Mouse (Mus musculus) thymus, postnatal 25 days (tissue): ENCODE results near the gene Syne4.

Experiments used
- DNase-seq: peaks from one replicate; pipeline ENCODE4 v3.0.0; 2022

The Syne4 gene

DNA sequence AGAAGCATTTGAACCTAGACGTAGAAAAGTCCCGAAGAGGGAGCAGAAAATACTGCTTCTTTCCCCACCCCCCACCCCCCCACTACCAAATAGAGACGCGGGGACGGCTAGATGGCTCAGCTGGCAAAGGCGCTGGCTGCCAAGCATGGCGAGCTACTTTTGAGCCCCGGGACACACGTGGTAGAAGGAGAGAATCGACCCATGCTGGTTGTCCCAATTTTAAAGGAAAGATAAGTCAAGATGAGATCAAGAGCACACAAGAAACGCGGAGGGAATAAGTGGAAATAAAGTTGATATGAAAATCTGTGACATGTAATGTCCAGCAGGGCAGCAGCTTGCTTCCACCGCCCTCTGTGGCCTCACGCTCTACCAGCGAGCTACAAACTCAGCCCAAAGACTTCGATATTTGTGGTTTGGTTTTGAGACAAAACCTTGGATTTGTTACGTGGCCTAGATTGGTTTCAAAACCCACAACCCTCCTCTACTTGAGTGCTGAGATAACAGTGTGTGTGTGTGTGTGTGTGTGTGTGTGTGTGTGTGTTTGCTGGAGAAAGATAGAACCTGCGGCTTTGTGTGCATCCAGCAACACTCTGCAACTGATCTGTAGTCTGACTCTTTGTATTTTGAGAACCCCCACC, 18.1 kb downstream of the Syne4 start:
- no peak for DNase-seq

DNA sequence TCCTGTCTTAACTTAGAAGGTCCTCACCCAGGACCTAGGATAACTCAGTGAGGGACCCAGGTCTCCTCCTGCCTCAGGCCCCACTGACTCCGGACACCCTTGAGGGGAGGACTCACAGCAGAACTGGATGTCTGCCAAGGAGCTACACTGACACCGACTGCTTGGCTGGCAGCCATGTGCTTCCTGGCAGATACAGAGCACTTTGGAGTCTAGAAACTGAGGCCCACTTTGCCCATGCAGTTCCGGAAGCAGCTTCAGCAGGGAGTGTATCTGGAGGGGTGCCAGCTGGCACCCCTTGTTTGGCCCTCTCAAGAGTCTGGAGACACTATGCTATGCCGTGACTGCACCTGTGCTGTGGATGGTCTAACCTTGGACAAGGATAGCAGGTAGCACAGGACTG, 18.8 kb downstream of the Syne4 start:
- DNase-seq, result peak; percentile 51

DNA sequence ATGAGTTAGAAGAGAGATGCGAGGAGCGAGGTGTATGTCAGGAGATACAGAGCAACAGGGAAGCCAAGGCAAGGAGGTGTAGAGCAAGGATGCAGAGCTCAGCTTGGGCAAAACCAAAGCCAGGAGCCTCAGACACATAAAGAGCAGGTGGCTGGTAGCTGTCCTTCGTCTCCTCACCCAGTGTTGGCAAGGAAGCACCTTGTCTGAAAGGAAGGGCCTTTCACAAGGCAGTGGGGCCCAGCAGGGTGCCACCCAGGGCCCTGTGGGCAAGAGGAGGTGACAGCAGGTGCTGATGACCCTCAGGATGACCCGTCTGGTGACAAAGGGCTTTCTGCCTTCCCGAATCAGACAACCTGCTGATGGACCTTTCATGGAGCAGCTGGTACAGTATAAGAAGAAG, 20.0 kb downstream of the Syne4 start:
- DNase-seq, result no peak

DNA sequence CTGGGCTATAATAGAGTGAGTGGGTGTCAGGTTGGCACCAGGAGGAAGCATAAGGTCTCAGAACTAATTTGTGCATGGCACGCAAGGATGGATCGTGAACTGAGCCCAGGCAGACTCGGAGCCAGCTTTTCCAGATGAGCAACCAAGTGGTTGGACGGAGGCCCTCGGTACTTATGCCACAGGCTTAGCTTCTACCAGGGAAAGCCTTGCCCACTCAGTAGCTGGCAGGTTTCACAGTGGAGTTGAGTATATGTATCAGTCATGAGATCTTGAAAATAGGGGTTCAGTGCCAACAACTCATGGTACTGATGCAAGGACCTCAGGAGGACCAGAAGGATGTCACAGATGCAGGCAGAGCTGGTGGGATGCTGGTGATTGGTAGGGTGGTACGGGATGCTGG, 21.1 kb downstream of the Syne4 start:
- DNase-seq, result no peak

DNA sequence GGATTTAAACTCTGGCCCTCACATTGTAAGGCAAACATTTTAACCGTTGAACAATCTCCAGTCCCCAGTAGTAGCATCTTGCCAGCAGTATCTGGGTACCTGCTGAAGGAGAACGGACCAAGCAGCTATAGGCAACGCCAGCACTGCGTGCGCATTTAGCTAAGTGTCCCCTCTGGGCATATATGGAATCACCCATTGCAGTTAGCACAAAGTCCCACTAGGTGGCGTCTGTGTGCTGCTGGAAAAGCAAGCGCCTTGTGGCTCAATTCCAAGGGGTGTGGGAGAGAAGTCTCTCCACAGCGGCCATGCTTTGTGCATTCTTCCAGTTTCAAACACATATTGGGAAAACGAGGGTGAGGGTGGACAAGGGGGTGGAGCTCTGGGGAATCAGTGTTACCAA, 21.8 kb downstream of the Syne4 start:
- DNase-seq, result peak; percentile 71

DNA sequence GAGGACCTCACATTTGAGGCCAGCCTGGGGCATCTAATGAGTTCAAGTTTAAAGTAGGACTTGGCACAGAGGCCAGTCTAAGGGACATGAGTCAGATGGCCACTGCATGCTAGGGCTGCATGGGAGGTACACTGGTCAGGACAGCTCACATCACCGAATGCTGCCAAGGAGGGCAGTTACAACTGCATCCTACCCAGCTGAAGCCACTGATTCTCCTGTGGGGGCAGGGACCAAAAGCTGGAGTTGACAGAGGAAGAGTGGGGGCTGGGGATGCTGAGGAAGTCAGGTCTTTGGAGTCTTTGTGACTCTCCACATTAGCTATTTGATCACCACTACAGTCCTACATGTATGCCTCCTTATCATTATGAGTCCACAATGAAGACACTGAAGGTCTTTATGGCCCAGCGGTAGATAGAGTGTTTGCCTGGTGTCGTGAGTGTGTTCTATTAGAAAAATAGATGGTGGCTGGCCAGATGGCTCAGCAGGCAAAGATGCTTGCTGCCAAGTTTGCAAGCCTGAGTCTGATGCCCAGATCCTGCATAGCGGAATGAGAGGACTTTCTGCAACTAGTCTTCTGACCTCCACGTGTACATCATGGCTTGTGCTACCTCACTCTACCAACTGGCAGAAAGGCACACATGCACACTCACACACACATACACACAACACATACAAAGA, 25.0 kb downstream of the Syne4 start:
- DNase-seq, result no peak

DNA sequence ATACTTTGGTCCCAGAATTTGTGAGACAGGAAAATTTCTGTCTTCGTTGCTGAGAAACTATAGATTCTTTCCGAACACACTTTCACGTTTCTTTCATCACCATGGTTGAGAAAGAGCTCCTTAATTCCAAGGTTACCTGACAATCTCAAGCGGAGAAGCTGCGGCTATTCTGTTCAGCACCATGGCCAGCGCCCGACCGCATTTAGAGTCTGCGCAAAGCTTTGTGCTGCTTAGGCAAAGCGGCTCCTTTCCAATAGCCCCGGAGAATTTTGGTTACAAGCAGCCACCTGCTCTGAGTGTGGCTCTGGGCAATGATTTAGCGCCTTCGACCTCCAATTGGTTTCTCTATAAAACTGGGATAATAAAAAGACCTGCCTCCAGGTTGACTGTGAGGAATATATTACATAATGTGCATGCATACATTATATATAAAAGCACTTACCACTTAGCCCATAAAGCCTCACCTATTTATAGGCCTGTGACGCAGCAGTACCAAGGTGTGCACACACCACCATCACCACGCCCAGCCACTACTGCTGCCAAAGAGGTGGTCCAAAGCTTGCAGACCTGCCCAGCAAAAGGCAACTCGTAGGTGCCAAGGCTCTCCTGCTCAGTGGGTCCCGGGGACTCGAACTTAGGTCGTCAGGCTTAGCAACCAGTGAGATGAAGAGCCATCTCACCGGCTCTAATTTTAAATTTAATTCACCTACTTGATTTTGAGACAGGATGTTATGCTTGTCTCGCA, 32.2 kb downstream of the Syne4 start:
- DNase-seq, result peak; percentile 66

DNA sequence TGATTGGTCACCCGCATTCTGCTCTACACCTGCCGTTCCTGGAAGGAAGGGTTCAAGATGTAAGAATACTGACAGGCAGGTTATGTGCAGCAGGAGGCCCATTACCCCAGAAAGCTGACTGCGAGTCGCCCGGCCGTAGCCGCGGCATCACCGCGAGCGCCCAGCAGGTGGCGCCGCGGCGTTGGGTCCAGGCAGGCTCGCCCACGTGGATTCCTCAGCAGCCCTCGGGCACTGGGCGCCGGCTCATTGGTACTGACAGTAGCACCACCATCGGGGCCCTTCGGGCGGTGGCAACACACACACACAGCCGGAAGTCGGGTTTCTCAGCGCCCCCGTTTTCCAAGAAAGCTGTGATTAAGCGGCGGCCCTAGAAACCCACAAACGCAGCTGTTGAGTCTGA, 33.2 kb downstream of the Syne4 start:
- peak; percentile 68 for DNase-seq

DNA sequence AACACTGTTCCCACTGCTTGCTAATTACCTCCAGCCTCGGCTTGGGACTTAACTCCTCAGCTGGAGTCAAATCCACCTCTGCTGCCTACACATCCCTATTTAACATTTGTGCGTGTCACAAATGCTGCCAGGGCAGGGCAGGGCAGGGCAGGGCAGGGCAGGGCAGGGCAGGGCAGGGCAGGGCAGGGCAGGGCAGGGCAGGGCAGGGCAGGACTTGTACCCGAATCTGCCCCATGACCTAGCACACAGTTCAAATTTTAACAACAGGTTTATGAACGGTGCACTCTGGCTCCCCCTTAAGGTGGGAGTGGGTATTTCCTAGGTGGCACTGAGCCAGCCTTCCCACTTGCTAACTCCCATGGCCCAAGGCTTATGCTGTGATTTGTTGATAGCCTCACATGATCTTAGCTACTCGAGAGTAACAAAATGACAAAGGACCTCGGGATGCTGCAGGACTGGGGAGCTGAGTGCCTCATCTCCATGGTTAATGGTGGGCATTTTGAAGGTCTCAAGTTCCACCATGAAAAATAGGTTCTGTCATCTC, 38.7 kb downstream of the Syne4 start:
- DNase-seq, result peak; percentile 63

DNA sequence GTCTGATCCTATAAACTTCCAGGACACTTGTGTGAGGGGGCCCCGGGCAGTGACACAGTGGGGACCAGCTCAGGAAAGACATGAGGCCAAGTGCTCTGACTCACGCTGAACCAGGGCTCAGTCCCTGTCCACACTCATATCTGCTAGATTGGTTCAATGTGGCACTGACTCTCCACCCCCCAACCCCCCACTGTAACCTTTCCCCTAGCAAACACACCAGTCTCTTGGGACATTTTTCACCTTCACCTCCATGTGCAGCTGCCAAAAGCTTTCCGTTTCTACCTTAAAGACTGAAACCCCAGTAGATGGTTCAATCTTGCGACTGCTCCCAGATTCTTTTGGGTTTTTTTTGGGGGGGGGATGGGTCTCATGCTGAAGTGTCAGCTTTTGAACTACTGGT, 39.5 kb downstream of the Syne4 start:
- DNase-seq, result no peak

DNA sequence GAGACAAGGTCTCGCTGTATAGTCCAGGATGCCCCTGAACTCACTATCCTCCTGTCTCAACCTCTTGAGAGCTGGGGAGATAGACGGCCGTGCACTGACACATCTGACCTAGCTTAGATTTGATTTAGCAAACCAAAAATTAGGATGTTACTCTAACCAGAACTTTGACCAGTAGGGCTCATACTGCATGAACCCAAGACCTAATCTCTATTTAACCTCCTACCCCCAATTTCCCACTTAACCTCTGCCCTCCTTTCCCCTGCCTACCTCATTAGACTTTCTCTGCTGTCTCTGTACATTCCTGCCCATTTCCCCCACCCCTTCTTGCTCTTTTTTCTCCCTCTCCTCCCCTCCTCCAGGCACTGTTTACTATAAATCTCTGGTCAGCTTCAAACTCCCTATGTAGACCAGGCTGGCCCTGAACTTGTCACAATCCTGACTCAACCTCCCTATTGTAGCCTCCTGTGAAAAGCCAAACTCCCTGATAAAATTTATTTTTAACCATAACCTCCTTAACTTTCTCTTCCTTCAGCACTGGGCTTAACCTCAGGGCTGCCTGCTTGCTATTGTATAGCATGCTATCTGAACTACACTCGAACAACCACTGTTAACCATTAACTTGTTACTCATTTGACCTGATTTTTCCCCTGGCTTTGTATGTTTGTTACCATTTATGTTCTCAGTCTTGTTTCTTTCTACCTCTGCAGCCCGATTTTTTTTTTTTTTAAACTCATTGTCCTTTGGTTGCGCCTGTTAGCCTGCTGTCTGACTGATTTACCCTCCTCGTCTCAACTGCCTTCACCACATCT, 44.0 kb downstream of the Syne4 start:
- no peak for DNase-seq

DNA sequence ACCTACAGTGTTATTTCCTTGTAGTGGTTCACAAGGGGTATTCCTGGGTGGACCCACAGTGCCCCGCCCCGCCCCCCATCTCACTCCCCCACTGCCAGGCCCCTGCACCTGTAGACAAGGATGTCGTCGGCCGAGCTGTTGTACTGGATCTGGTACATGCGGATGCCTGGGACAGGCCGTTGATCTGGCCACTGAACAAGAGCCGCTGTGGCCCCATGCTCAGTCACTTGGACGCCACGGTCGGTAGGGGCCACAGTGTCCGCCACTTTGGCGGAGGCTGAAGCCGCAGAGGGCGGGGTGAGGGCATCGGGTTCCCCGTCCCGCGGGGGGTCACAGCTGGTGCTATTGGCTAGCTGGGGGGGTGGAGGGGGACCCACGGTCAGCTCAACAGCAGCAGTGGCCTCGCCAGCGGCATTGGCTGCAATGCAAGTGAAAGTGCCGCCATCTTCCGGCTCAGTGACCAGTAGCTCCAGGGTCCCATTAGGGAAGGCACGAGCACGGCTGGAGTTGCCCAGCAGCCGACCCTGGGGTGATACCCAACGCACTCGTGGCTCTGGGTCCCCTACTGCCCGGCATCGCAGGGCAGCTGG, 44.8 kb downstream of the Syne4 start:
- DNase-seq, result no peak

DNA sequence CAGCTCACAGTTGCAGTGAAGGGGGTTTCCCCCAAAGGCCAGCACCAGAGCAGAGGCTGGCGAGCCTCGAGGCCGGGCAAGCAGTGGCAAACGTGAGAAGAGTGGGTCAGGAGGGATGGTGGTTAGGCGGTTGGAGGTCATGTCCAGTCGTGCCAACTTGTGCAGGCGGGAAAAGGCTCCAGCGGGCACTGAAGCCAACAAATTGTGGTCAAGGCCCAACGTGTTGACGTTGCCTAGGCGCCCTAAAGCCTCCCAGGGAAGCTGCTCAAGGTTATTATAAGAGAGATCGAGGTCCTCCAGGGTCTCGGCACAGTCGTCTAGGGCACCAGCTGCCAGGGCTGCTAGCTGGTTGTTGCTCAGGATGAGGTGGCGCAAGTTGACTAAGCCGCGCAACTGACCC, 45.4 kb downstream of the Syne4 start:
- no peak for DNase-seq

DNA sequence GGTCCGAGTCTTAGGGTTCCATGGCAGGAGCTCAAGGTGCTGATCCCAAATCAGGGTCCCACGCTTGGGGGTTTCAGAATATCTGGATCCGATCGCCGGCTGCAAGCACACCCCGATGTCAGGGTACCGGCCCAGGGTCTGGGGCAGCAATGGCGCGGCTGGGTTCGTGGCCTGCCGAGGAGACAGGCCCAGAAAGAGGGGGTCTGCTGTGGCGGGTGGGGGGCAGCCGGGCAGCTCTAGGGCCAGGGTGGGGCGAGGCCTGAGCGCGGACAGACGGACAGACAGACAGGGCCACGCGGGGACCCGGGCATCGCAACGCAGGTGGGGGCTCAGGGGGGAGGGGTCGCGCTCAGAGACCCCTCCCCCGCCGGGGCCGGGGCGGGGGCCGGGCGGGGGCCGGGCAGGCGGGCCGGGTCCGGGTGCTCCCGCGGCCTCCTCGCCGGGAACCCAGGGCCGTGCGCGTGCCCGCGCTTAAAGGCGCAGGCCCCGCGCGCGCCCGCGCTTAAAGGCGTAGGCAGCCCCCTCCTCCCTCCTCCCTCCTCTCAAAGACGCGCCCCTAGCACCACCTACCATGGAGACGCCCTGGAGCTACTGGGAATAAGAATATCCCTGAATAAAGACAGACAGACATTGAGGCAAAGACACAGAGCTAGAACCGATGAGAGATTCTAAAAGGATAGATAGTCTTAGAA, 48.2 kb downstream of the Syne4 start, which contains the start of gene Lrfn3:
Lrfn3 (minus strand) TSS at position 121 of the 692 bp plus-strand sequence.
- DNase-seq, result no peak

DNA sequence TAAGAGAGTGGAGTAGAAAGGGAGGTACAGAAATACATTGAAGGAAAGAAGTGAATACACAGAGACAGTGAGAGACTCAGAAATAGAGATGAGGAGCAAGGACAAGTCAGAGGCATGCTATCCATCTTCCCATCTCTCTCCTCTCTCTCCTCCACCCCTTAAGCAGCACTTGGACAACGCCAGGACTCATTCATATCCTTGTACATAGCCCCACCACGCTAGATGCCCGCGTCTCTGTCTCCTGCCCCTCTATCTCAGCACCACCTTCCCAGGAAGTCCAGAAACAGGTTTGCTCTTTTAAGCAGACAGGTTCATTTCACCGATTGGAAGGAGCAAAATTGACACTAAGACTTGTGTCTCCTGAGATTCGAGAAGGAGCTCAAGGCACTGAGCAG, 48.7 kb downstream of the Syne4 start:
- no peak for DNase-seq

DNA sequence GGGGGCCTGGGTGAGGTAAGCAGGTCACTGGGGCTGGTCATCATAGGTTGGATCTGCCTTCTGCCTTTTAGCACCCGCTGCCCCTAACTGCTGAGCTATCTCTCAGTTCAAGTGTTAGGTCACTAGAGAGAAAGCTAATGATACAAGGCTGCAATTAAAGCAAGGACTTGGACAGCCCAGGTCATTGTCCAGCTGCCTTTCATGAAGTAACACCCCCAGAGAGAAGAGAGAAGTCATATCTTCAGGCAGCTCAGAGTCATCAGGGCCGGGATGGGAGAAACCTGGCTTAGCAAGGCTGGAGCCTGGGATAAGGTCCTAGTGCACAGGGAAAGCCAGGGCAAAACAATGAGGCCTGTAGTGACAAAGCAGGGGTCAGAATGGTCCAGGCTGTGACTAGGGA, 52.9 kb downstream of the Syne4 start:
- DNase-seq, result no peak
